Mouse (Mus musculus): Measurements from ENCODE around the gene Itga9. TPM values are rescaled to one million over a fixed set of nuclear protein-coding genes. Genes with fewer than 3 reads are reported as not detected.

Itga9 gene
- total RNA-seq, 2 experiments from 2014 or later: 41.6 to 56.8 TPM

- peak; percentile 64 for DNase-seq
These were observed 404 bp downstream of the Itga9 start for GRCm38 (mm10) chr9:118606817-118607371.

- DNase-seq: no peak
These were observed 1.4 kb downstream of the Itga9 start for GRCm38 (mm10) chr9:118607701-118608401.

DNA sequence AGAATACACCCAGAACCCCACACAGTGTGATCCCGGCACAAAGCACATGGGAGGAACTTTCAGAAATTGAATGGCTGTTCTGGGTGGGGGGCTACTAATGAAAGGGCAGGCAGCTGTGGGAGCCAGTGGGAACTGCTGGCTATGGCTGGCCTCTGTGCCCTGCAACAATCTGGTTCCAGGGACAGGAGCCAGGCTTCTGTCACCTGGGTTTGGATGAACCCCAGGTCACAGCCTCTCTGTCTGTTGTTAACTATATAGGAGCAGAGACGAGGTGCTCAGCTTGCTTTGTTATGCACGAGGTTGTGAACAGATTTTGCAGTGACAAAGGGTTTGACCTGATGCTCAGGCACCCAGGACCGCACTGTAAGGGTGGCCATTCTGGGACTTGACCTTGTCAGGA is 2.1 kb downstream of the Itga9 start:
- DNase-seq: no peak

DNA sequence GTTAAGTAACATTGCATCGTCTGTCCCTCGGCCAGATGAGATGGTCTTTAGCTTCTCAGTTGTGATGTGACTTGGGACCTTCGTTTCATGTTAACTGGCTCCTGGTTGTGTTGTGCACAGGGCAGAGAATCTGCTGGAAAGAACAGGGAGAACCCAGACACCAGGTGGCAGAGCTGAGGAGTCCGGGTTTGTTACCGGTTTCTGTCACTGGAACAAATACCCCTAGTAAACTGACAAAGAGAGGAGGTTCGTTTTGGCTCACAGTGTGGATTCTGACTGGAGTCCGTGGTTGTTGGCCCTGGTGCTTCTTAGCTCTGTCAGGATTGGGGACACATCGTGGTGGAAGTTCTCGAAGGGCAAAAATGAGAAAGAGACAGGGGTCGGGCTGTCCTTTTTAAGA is 3.6 kb downstream of the Itga9 start:
- DNase-seq: peak; percentile 70

DNA sequence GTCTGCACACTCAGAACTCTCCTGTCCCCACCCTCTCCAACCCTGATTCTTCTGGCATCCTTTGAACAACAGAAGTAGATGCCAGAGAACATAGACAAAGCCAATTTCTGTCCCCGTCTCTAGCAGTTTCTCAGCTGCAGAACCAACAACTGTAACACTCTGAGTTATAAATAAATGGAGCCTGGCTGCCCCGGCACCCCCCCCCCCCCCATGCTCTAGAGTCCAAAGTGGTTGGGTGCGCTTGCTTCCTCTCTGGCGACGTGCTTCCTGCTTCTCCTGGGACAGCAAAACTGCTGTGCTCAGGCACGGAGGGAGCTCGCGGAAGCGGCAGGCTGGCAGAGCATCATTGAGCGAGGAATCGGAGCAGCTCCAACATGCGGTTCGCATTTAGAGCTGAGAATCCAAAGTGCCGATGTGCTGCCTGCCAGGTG is 4.6 kb downstream of the Itga9 start:
- no peak for DNase-seq

DNA sequence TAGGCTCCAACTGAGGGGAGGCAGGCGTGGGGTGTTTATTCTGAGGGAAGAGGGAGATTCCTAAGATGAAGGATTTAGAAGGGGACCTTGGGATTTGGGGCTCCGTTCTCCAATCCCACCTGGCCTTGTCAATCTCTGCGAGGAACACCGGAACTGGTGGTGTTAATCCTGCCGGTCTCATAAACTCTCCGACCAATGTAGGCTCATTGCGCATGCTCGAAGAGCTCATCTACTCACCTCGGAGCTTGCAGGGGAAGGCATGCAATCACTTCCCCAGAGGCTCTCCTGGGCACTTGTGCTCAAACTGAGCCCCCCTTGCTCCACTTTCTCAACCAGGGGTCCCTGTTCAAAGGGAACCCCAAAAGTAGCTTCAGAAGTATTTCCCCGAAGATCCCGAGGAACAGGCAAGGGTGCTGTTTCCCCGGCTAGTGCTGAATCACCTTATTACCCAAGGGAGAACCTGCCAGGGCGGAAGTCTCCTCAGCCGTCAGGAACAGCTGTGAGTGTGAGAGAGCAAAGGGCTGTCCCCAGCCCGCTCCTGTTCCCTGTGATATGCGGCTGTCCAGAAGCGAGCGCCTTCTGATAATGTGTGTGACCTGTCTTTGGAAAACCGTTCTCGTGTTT is 5.6 kb downstream of the Itga9 start:
- DNase-seq: no peak

DNA sequence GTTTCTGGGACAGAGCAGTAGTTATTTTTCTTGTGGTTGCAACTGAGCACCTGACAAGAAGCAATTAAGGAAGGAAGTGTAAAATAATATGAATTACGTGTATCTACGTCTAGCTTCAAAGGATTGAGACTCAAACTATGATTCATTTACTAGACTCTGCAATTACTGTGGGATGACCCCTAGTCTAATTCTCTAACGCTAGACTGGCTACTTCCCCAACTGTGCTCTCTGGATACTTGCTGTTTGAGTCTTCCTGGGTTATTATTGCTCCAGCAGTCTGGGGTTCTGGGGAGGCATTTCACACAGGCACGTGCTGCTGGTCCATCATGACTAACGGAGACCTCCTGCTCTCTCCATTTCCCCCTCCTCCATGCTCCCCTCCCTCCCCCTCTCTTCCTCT is 10.7 kb downstream of the Itga9 start:
- no peak for DNase-seq

DNA sequence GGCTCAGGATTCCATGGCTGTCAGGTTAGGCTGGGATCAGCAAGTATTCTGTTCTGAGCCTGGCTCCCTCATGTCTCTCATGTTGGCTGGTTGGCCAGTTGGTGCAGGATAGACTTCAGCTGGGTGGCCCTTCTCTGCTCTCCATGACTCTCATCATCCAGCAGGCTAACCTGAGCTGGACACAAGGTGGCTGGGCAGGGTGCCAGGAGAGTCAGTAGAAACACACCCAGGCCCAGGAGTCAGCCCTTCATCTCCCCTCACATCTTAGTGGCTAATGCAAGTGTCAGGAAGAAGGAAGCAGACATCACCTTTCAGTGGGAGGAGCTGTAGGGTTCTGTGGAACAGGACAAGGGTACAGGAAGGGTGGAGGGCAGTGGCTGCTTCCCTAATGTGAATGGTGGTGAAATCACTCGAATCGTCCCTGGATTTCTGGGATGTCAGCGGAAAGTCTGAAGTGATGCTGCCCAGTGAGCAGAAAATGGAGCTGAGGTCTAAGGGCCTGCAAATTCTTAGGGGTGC is 12.3 kb downstream of the Itga9 start:
- no peak for DNase-seq

GRCm38 (mm10) chr9:118620807-118621206 is 14.3 kb downstream of the Itga9 start:
- no peak for DNase-seq

- DNase-seq: peak; percentile 32
These were observed 15.2 kb downstream of the Itga9 start for GRCm38 (mm10) chr9:118621691-118622090.

- peak; percentile 88 for DNase-seq
These were observed 16.1 kb downstream of the Itga9 start for GRCm38 (mm10) chr9:118622376-118623166.

- no peak for DNase-seq
These were observed 17.0 kb downstream of the Itga9 start for GRCm38 (mm10) chr9:118623483-118623882.

DNA sequence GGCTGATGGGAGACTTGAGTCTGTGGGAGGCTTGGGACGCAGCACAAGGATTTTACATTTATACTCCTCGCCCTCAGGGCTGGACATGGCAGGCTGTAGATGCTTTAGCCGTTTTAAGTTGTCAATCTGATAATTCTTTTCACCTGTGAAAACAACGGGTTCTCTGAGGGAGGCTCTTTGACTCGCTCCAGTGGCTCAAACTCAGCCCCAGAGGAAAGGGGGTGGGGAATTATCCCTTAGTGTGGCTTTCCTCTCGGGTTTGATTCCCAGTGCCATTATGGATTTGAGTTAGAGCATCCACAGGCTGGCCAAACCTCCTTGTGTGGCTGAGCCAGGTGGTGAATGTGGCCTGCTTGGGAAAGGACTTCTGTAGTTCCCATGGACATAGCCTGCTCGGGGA is 17.7 kb downstream of the Itga9 start:
- DNase-seq: no peak

DNA sequence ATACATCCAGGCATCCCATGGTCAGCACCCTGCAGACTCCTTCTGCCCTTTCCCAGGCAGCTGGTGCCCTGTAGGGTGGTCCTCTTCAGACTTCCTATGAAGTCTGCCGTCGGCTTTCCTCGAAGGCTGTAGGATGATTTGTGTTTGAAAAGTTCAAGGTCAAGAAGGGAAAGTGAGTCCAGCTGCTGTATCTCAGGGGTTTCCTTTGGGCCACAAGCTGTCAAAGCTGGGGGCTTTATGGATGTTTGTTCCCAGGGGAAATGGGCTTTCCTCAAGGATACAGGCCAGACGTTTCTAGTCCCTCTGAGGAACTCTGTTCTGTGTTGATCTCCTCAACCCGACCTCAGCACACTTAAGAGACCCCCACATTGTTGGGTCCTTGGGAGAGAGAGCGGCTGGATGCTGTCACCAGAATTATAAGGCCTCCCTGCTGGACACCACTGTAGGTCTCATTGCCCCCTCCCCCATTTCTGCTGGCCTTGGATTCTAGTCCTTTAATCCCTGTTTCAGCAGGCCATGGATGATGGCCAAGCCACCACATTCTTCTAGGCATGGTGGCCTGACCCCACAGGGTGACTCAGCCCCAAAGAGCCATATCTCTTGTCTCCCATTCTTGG is 23.4 kb downstream of the Itga9 start:
- DNase-seq: peak; percentile 54

GRCm38 (mm10) chr9:118631775-118632757 is 25.6 kb downstream of the Itga9 start:
- DNase-seq: peak; percentile 74

GRCm38 (mm10) chr9:118632758-118633143 is 26.3 kb downstream of the Itga9 start:
- peak; percentile 29 for DNase-seq

DNA sequence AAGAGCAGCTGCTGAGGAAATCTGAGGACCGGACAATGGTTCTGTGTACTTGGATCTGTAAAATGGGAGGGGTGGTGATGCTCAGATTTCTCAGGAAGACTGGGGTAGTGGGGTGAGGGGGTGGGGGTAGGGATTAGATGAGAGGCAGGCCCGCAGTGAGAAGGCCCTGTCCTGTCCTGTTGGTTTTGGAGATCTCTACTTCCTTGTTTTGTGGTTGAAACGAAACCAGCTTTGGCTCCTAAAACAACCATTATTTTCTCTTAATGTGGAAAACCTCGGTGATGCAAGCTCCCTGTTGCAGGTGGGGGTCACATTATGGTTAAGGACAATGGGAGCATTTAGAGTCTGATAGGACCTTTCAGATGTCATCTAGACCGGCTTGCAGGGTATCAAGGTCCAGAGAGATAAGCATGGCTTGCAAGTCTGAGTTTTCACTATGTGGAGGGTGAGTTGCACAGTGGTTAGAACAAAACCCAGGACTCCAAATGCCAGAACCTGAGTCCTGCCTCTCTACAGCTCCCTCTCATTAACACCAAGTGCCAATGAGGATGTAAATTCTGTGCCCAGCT is 32.2 kb downstream of the Itga9 start:
- no peak for DNase-seq

DNA sequence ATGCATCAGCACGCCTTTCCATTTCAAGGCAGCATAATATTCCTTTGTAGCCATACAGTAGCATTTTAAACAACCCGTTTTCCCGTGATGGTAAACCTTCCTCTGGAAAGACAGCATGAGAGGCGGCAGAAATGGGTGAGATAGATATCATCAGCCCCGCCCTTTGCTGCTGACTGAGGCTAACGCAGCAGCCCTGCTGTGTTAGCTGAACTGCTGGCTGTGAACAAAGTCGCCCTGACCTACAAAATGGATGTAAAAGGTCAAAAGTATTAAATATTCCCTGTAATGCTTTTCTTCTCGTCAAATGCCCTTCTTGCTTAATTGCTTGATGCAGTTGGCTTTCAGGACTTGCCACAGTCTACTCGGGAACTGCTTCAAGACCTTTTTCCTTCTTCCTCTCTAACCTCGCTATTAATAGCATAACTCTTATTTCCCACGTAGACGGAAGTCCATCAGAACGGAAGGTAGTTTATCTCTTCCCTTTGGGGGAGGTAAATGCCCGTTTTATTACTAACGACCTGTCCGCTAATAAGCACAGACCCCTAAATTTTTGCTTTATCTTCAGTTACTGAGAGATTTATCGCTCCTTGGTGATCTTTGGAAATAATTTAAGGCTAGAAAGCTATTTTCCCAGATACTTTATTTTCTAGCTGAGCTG is 39.3 kb downstream of the Itga9 start:
- DNase-seq: no peak

DNA sequence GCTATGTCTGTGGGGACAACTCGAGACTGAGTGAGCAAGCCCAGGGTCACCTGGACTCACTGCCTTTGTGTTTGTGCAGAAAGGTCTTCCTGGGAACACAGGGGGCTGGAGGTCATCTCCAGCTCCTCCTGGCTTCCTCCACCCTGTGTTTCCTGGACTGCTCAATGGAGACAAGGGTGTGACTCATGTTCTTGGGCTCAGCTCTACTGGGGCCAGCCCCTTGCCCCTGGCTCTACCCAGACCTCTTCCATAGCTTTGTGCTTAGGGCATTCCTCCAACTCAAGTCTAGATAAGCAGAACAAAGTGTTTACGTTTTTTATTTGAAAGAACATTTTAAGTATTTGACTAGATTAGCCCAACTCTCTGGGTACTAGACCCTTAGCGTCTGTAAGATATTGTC is 41.0 kb downstream of the Itga9 start:
- DNase-seq: no peak

DNA sequence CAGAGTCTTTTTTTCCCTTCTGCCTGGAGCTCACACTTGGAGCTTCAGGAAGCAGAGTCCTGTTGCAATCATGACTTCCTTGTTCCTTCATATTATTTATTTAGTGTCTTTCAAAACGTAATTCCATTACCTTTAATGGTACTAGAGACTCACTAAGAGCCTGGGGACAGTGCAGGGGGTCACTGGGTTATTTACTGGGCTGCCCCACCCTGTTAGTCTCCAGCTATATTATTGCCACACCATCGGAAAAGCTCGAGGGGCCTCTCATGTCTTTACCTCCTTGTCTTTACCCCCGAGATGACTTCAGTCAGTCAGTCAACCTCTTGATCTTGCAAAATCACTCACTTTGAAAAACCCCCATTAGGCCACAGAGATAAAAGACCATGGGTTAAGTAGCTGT is 44.5 kb downstream of the Itga9 start:
- DNase-seq: no peak
